Mouse (Mus musculus) telencephalon, adult 2 months (tissue): Measurements from ENCODE around the gene Exoc3l4.

Source experiments
- DNase-seq: peaks from one replicate; pipeline ENCODE4 v3.0.0-alpha.2; 2011; ENCODE audit warnings: low read depth, low spot score

Gene Exoc3l4

DNA sequence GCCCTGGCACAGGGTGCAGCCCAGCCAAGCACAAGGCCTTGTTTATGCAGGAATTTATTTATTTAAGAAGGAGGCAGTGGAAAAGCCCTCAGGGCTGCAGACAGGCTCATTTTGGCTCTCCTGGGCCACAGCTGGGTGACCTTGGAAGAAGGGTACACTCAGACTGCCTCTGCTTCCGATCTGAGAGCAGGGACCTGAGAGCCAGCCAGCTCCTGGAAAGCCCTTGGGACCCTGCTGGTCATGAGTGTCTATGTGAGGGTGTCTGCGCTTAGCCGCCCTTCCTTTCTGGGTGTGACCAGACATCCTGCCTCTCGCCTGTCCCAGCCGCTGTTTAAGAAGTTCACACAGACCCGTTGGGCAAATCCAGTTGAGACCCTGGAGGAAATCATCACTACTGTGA lies 33.5 kb downstream of the Exoc3l4 start:
- DNase-seq = no peak

- no peak for DNase-seq
Measured at GRCm38 (mm10) chr12:111451561-111451960, 34.7 kb downstream of the Exoc3l4 start.

DNA sequence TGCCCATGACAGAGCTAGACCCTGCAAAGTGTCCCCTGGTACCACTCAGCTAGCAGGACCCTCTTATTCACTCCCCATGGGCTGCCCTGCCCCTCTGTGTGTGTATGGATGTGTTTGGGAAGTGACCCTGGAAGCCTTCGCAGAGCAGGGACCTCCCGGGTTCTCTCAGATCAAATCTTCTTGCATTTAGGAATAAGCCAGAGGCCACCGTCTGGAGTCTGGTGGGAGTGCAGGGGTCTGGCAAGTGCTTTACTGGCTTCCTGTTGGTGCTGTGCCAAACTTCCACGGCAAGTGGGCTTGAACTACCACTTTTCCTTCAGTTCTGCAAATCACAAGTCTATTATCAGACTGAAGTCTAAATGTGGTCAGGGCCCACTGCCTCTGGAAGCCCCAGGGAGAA lies 37.2 kb downstream of the Exoc3l4 start:
- DNase-seq = no peak

DNA sequence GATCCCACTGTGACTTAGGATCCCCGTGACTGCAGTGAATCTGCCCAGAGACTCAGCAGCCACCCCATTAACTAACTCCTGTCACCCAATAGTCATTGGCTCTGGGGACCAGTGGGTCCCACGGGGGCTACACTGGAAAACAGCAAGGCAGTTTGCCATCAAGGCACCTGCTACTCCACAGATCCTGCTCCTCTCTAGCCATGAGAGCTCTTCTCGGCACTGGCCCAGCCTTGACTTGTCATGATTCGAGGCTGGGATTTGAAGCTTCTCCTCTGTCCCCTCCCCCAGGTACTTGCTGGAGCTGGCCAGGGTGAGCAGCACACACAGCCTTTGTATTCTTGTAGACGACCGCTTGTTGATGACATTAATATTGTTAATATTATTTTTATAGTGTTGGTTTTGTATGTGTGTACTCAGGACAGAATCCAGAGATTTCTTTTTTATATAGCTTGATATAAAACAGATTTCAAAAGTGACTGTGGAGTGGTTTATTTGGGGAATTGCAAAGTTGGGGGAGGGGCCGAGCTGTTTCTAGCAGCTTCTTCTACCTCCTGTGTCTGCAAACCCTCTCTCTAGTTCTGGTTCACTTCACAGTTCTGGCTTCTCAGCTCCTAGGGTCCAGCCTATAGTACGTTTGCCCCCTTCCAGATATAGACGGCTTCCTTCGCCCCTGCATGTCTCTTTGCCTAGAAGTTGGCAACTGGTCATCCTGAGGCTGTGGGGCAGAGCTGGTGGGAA lies 37.9 kb downstream of the Exoc3l4 start:
- no peak for DNase-seq

GRCm38 (mm10) chr12:111455311-111455846 lies 38.6 kb downstream of the Exoc3l4 start:
- no peak for DNase-seq

DNA sequence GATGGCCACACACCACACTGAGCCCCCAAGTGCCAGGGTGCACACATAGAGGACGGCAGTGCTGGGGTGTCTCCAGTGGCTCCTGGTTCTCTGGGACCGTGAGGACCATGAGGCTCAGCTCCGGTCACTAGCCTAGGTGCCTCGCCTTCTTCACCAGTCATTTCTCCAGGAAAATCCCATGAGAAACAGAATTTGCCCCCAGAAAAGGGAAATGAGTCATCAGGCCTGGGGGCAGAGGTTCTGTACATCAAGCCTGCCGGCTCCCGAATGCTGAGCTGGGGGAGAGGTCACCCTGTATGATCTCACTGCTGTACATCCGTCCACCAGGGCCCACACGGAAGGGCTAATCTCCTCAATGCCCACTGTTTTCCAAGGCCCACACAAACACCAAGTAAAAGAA lies 39.0 kb downstream of the Exoc3l4 start:
- no peak for DNase-seq

DNA sequence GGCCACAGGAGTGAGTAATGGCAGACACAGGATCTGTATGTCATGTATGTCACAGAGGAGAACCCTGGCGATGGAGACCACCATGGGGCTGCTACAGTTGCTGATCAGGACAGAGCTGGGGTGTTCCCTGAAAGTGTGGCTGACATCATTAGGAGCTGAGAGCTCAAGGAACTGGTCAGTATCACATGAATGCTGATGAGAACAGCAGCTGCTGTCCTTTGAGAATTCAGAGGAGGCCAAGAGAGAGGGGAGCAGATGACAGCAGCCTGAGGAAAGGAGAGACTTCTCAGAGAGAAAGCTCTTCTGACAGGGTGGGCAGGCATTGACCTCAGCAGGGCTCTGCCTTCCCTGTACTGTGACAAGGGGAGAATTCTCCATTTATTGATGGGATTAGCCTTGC lies 40.9 kb downstream of the Exoc3l4 start:
- DNase-seq = no peak

GRCm38 (mm10) chr12:111463570-111463969 lies 46.8 kb downstream of the Exoc3l4 start:
- no peak for DNase-seq

DNA sequence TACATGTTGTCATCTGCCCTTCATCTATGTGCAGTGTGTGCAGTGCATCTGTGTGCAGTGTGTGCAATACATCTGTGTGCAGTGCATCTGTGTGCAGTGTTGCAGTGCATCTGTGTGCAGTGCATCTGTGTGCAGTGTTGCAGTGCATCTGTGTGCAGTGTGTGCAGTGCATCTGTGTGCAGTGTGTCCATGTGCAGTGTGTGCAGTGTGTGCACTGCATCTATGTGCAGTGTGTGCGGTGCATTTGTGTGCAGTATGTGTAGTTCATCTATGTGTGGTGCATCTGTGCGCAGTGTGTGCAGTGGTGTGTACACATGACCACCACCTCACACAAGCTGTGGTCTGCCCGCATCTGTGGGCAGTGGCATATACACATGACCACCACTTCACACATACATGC lies 49.6 kb downstream of the Exoc3l4 start:
- no peak for DNase-seq

DNA sequence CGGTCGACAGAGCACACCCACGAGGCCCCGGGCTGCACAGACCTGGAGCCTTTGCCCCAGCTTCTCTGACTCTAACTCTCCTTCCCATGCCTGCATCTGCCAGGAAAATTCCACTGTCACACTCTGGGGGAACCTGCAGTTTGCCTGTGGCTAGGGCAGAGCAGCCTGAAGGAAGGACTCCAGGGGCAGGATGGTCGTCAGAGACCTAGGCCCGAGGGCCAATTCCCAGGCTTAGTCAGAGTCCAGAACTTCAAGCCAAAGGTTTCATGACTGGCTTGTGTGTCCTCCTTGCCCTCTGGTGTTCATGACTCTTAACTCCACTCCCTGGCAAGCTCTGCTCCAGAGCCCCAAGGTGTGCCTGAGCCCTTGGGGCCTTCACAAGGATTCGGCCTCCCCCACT lies 51.4 kb downstream of the Exoc3l4 start:
- DNase-seq = no peak

GRCm38 (mm10) chr12:111469507-111469906 lies 52.7 kb downstream of the Exoc3l4 start:
- DNase-seq = peak; percentile 36

DNA sequence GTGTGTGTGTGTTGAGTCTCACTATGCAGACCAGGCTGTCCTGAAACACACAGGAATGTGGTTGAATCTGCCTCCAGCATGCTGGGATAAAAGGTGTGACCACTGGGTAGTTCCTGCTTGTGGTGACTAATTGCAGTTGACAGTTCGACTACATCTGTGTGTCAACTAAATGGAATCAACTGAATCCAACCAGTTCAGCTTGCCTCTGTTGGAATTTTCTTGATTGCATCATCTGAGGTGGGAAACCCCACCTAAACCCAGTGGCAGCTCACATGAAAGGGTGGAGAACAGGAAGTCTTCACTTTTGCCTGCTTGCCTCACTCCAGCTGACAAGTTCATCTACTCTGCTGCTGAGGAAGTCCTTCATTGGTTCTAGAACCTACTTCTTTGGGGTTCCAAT lies 54.3 kb downstream of the Exoc3l4 start:
- no peak for DNase-seq

DNA sequence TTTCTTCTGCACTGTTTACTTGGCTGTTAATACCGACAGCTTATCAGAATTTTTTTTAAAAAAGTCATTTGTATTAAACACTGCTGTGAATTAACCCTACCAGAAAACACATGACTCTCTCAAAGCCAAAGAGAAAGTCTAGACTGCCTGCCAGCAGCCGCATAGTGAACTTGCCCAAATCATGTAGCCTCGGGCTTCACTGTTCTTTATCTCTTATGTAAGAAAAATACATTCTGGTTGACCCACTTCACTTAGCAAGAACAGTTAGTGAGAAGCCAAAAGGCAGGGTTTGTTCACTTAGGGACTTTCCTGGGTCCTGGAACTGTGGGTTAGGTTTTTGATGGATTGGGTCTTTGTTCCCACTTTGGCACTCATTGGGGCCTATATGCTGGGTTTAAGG lies 54.9 kb downstream of the Exoc3l4 start:
- DNase-seq = no peak

DNA sequence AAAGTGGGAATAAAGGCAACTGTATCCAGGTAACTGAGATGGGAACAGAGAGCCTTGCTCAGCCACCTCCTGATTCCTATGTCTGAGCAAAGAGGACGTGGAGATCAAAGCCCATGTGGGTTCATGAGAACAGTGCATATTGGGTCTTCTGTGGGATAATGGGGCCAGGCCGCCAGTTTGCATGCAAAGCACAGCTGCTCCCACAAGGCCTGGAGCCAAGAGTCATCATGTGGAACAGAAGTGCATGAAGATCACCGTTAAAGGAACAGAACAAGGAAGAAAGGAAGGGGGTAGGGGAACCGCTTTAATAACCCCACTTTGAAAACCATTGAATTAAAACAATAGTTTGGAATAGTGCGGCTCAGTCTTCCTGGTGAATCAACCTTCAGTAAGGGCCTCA lies 56.1 kb downstream of the Exoc3l4 start:
- DNase-seq = no peak

GRCm38 (mm10) chr12:111474384-111474783 lies 57.6 kb downstream of the Exoc3l4 start:
- no peak for DNase-seq

DNA sequence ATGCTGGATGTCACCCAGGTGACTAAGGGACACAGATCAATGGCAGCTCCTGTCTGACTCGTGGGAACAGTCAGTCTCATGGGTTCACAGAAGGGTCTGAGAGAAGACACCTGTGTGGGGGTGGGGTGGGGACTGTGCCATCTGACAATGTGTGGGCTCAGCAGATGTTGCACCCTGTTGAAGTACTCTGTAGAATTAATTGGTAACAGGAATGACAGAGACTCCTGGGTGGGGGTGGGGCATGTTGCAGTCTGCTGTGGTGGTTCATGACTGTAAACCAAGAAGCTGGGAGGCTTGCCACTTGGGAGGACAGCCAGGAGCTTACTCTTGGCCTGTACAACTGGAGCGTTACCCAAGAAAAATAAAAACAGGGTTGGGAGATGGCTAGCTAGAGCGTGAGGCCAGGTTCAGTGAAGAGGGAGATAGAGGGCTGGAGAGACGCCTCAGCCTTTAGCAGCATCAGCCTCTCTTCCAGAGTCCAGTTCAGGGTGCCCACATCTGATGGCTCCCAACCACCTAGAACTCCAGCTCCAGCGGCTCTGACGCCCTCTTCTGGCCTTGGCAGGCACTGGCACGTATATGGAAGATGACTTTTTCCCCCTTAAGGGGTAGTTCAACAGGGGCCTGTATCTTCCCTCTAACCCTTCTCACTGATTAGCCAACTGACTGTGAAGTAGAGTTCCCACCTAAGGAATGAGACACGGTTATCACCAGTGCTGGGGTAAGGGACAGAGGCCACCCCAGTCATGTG lies 58.3 kb downstream of the Exoc3l4 start:
- DNase-seq = no peak

DNA sequence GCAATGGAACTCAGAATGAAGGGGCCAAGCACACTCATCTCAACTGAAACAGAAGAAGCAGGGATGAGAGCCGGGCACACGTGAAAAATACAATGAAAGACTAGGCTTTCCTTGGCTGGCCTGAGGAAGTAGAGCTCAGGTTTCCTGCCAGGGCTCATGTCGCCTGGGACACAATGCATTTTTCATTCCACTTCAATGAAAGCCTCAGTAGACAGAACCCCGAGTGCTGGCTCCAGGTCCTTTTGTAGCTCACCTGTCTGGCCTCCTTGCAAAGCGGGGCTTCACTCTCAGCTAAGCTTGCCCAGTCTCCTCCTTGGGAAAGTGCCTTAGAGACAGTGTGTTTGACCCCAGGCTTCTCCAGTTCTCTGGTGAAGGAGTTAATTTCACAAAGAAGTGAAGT lies 62.1 kb downstream of the Exoc3l4 start:
- no peak for DNase-seq

DNA sequence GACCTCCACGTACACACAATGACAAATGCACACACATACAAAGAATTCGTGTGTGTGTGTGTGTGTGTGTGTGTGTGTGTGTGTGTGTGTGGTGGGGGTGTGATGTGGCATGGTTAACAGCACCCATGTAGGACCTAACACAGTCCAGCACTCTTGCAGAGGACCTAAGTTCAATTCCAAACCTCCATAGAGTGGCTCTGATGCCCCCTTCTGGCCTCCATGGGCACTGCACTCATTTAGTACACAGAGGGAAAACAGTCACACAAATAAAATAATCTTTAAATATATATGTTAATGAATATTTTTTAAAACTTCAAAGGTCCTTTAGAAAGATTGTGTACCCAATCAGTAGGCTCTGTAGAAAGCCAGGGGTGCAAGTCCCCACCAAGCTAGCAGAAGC lies 63.1 kb downstream of the Exoc3l4 start:
- DNase-seq = no peak
